Mouse (Mus musculus): ENCODE measurements around the gene Gm17087.
A peak's percentile ranks its signal among the peaks of the same experiment; 100 is the strongest.

DNA sequence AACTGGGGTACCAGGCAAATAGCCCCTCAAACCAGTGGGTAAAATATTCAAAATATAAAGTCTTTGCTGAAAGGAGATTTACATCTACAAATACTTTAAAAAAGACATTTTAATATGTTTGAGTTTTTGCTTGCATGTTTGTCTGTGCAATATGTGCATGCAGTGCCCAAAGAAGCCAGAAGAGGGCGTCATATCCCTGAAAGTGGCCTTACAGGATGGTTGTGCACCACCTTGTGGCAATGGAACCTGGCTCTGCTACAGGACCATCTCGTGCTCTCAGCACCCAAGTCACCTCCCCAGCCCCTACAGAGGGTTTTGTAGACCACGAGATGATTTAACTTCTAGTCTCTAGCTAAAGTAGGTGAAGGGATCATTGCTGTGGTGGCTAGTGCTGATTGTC lies 32.9 kb downstream of the Gm17087 start:
- TF ChIP-seq CTCF (IDR thresholded peaks at IDR 0.05; ENCODE audit: borderline replicate concordance, insufficient read depth, low read length) (peak; percentile 46; the same call in 1 of the 2 replicates), POLR2A (IDR thresholded peaks at IDR 0.05; ENCODE audit: low read depth, low read length) (no peak)
